Mouse (Mus musculus) olfactory bulb, adult 2 months (tissue): Measurements from ENCODE around the gene Yme1l1.

Experiments
- CTCF ChIP-seq: fragments of 200-500 bp; IDR thresholded peaks from 2 replicates; pipeline ENCODE4 v1.5.1; 2012; ENCODE audit warnings: low read depth, mild to moderate bottlenecking, low read length, moderate library complexity; ENCODE audit not compliant: insufficient read depth
- POLR2A ChIP-seq: fragments of 200-500 bp; IDR thresholded peaks from 2 replicates; pipeline ENCODE4 v1.6.1; 2012; ENCODE audit warnings: mild to moderate bottlenecking, low read depth, low read length, moderate library complexity; ENCODE audit not compliant: insufficient read depth

GRCm38 (mm10) chr2:23201034-23201433 is 44.9 kb downstream of the Yme1l1 start:
- no peak for TF ChIP-seq POLR2A
- TF ChIP-seq CTCF: no peak
